Mouse (Mus musculus): ENCODE data around the gene Ttc37.

Gene Ttc37

GRCm38 (mm10) chr13:76098493-76099303 lies at the start of gene Ttc37, which contains the start of gene Arsk:
Ttc37 (plus strand) TSS chr13:76098734.
Arsk (minus strand) TSS chr13:76098660.
- in situ Hi-C loops (cut with MboI, MseI): loop anchor here in 1 of 2 experiments (10.0 kb wide), 1 partner anchor 74 kb away; no protein-coding TSS in a partner anchor

DNA sequence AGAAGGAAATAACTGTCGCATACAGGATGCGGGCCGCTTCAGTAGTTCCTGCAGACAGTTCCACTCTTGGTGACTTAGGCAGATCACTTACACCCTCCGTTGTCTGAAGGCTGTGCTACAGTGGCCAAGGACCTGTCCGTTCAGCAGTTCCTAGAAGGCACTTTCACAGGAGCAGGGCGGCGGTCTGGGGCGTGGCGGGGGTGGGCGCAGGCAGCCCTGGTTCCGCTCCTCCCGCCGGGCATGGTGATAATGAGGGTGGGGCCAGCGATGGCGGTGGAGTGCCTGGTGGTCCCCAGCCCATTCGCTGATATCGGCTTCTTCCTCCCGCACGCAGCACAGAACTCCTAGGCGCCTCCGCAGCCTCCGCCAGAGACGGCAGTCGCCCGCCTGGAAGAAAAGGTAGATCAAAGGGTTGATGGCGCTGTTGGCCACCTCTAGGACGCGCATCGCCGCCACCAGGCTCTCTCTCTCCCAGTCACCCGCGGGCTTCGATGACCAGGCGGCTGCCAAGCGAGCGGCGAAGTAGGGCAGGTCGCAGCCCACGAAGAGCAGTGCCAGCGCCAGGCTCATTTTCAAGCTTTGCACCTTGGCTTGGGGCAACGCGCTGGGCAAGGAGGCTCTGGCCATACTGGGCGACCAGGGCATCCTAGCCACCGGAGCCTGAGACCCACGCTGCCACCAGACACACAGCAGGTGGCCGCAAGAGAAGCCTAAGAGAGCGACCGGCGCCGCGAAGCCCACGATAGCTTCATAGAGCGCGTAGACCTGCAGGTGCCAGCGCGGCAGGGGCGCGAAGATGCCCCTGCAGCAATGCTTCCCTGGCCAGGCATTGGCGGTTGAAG lies 42.9 kb upstream of the Ttc37 start:
- in situ Hi-C loops (cut with MboI, MseI): no loop called here

- in situ Hi-C loops (cut with MboI, MseI): no loop called here
These were observed 42.2 kb upstream of the Ttc37 start for GRCm38 (mm10) chr13:76056261-76056724.

GRCm38 (mm10) chr13:76056896-76057266 lies 41.7 kb upstream of the Ttc37 start, which contains the start of gene Gpr150:
Gpr150 (minus strand) TSS chr13:76056996.
- in situ Hi-C loops (cut with MboI, MseI): no loop called here

DNA sequence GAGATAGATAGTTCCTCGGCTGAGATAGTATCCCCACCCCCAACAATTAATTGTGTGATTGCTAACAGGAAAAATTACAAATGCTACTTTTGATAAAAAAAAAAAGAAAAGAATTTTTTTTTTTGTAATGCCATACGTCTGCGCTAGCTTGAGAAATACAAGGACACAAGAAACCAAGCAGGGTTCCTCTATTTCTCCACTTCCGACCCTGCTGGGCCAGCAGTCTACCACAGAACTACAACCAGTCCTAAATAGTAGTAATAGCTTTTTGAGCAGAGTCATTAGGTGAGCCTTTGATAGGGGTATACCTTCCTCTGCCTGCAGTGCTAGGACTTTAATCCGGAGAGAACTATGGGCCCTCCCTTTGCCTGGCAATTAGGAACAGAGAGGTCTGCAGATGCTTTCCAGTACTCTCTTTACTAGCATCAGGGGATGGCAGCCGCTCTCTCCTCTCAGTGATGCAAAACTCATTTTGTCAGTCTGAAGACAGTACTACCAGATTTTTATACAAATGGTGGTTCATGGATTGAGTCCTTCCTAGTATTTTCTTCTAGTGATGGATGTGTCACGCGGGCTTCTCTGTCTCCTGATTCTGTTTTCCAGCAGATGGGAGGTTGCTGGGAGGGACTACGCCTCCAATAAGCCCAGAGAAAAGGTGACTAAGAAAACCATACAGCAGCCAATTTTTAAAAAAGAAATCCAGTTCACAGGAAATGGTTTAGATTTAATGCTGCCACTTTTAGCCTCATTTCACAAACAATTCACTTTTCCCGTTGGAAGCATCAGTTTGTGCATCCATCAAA lies 41.1 kb upstream of the Ttc37 start:
- in situ Hi-C loops (cut with MboI, MseI): no loop called here

DNA sequence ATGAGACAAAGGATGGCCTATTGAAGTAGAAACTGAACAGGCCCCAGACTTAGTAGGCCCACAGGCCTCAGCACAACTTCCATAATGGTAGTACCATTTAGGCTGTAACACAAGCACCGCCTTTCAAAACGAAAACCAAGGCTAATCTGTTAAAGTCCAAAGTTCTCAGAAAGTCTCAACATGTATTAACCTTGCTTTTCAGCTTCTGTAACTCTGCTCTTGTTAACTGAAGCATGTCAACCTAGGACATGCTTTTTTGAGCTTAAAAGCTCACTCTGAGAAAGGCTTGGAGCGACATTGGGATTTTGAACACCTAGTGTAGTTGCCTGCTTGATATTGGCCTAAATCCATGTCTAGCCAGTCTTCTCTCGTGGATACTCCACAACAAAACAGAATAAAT lies 38.9 kb upstream of the Ttc37 start:
- in situ Hi-C loops (cut with MboI, MseI): no loop called here

- in situ Hi-C loops (cut with MboI, MseI): loop anchor here in 1 of 2 experiments (5.0 kb wide), 1 partner anchor 45 kb away; the partner anchor contains the start of gene Rfesd
These were observed 36.4 kb upstream of the Ttc37 start for GRCm38 (mm10) chr13:76062126-76062525.

DNA sequence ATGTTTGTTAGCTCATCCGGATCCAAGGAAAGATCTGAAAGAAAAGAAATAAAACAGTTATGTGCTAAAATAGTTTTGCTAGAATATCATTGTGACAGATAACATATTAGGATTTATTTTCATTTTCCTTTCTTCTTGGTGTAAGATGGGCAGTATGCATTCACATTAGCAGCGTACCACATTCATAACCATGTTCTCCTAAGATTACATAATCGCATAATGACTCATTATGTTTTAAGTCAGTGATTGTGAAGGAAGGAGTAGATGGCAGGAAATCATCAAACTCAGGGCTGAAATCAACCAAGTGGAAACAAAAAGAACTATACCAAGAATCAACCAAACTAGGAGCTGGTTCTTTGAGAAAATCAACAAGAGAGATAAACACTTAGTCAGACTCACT lies 36.0 kb upstream of the Ttc37 start:
- in situ Hi-C loops (cut with MboI, MseI): loop anchor here in 1 of 2 experiments (5.0 kb wide), 1 partner anchor 45 kb away; the partner anchor contains the start of gene Rfesd

GRCm38 (mm10) chr13:76063548-76063947 lies 35.0 kb upstream of the Ttc37 start:
- in situ Hi-C loops (cut with MboI, MseI): loop anchor here in 1 of 2 experiments (5.0 kb wide), 1 partner anchor 46 kb away; the partner anchor contains the start of gene Rfesd

- in situ Hi-C loops (cut with MboI, MseI): loop anchor here in 1 of 2 experiments (5.0 kb wide), 1 partner anchor 47 kb away; the partner anchor contains the start of gene Rfesd
These were observed 34.1 kb upstream of the Ttc37 start for GRCm38 (mm10) chr13:76064363-76064945.

- in situ Hi-C loops (cut with MboI, MseI): no loop called here
These were observed 24.2 kb upstream of the Ttc37 start for GRCm38 (mm10) chr13:76074323-76074722.

DNA sequence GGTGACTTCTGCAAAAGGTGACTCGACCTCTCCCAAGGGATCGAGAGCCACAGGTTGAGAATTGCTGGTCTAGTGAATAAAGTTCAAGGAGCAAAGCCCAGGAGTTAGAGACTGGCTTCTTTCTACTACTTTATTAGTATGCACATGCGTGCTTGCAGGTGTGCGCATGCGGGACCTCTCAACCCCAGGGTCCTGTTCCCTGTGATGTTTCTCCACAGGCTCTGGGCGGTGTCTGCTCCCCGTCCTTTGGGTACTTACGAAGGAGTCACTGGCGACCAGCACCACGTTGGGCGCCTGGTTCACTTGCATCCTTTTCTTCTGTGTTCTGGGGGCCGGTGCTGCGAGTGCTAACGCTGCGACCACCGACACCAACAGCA lies 430 bp upstream of the Ttc37 start:
- in situ Hi-C loops (cut with MboI, MseI): loop anchor here in 1 of 2 experiments (10.0 kb wide), 1 partner anchor 73 kb away; no protein-coding TSS in a partner anchor

DNA sequence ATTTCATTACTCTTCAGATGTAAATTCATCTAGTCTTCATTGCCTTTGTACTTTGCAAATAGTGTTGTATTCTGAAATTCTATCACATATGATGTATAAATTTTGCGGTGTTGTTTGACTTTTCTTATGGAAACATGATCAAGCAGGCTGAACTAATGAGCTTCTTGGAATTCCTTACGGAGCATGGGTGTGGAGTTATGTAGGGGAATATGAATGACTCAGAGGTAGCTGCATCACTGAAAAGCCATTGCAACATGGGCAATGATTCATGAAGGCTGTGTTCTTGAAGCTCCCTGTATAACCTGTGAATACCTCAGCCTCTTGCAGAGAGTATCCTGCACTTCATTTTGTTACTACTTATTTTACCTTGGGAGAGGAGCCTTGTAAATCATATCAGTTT lies 3.5 kb downstream of the Ttc37 start:
- in situ Hi-C loops (cut with MboI, MseI): loop anchor here (5.0 to 25.0 kb wide), 2 partner anchors 90 to 1765 kb away; no protein-coding TSS in a partner anchor

DNA sequence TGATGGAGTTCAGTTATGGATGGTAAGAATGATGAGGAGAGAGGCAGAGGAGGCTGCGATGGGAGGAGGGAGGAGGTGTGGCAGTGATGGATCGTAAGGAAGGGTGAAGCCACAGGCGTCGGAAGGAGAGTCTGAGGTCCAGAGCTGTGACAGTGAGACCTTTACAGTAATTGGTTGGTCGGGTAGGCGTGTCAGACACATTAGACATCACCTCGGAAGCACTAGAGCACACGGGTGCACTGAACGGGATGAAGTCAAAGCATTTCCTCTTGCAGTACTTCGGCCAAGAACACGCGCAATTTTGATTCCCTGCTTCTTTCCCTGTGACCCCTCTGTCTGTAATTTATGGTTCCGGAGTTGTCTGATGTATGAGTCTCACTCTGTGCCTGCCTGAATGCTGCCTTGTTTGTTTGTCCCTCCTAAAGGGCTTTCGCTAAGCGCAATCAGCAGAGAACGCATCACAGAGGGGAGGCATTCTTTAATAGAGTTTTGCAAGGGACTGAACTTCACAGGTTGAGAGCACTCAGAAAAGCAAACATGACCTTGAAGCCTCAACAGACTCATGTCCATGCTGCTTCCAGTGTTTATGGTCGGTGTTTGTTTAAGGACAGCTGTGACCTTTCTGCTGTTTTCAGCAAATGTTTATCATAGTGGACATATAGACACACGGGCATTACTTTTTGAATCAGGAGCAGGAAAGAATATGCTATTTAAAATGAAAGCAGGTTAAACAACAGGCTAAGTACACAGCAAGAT lies 10.7 kb downstream of the Ttc37 start:
- in situ Hi-C loops (cut with MboI, MseI): loop anchor here in 1 of 2 experiments (25.0 kb wide), 1 partner anchor 1772 kb away; no protein-coding TSS in a partner anchor

GRCm38 (mm10) chr13:76128799-76129198 lies 30.3 kb downstream of the Ttc37 start:
- in situ Hi-C loops (cut with MboI, MseI): loop anchor here in 1 of 2 experiments (10.0 kb wide), 2 partner anchors 1394 to 1794 kb away; no protein-coding TSS in a partner anchor

- in situ Hi-C loops (cut with MboI, MseI): no loop called here
These were observed 33.9 kb downstream of the Ttc37 start for GRCm38 (mm10) chr13:76132415-76132814.

DNA sequence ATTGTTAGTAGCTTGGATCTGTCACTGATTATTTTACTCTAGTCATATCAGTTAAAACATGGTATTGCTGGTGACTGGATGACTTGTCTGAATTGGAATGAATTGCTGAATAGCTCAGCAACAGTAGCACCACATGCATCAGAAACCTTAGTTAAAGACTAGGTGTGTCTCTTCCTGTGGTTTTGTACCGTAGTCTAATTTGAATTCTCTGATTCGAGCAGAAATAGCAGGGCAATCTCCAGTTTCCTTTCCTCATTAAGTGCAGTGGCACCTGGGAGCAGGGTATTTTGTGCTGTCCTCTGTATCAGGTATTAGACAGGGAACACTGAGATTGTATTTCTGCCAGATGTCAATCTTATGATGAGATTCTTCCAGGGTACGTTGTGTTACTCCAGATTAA lies 40.3 kb downstream of the Ttc37 start:
- in situ Hi-C loops (cut with MboI, MseI): no loop called here

DNA sequence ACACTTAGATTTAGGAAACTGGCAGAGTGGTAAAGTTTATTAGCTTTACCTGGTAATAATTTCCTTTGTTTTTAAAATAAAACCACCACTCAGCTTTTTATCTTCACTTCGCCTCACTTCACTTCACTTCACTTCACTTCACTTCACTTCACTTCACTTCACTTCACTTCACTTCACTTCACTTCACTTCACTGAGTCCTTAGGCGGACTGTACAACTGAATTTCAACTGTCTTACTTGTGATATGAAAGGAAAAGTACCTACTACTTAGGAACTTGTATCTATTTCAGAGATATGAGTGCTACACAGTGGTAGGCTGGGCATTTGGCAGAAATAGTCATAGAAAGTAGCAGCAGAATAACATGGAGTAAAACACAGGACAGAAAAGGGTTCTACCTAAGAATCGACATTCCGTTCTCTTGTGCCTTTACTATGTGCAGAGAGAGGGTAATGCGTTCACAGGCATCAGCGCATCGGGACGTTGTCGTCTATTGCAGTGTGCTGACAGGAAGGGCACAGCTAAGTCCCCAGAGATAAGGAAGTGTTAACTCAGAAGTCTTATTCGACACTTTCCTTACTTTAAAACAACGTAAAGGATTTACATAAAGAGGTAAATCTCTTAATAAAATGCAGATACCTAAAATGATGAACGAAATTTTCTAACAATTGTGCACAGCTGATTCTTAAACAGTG lies 42.7 kb downstream of the Ttc37 start:
- in situ Hi-C loops (cut with MboI, MseI): no loop called here

DNA sequence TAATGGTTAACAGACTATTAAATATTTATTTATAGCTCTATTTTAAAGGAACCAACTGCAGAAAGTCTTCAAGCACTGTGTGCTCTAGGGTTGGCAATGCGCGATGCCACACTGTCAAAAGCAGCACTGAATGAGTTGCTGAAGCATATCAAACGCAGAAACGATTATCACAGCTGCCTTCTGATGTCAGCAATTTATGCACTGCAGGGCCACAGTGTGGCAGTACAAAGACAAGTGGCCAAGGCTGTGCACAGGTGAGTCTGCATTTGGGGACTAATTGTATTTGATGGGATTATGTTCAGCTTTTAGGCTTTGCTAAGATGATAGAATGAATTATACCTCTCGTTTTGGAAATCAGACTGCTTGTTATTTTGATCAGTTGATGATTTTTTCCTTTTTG lies 51.9 kb downstream of the Ttc37 start:
- in situ Hi-C loops (cut with MboI, MseI): no loop called here

All from T-helper 17 cell (primary cell).